Mouse (Mus musculus) E14TG2a.4 (cell line): ENCODE data around the gene Kif22.
A peak's percentile ranks its signal among the peaks of the same experiment; 100 is the strongest.

Source experiments
- H3K27me3 ChIP-seq: 2 replicates; pipeline ENCODE4 v1.6.1; 2014; ENCODE audit warnings: low read length, control low read depth; ENCODE audit not compliant: insufficient read depth
- H3K36me3 ChIP-seq: 2 replicates; pipeline ENCODE4 v1.6.1; 2014; ENCODE audit warnings: low read length, control low read depth; ENCODE audit not compliant: insufficient read depth
- H3K4me1 ChIP-seq: replicated peaks from 2 replicates; pipeline ENCODE4 v1.6.1; 2014; ENCODE audit warnings: low read depth, low read length, control low read depth
- H3K4me3 ChIP-seq: replicated peaks from 2 replicates; pipeline ENCODE4 v1.5.1; 2014; ENCODE audit warnings: mild to moderate bottlenecking, low read length
- H3K9me3 ChIP-seq: 2 replicates; pipeline ENCODE4 v1.6.1; 2014; ENCODE audit warnings: low read length, control low read depth
- CTCF ChIP-seq: conservative IDR thresholded peaks from 2 replicates; pipeline ENCODE4 v1.5.1; 2014; ENCODE audit warnings: low read length
- NANOG ChIP-seq: IDR thresholded peaks from 2 replicates; pipeline ENCODE4 v1.6.1; 2014; ENCODE audit warnings: borderline replicate concordance, low read length, mixed read lengths
- POU5F1 ChIP-seq: IDR thresholded peaks from 2 replicates; pipeline ENCODE4 v1.6.1; 2014; ENCODE audit warnings: low read length, borderline replicate concordance

Gene Kif22

DNA sequence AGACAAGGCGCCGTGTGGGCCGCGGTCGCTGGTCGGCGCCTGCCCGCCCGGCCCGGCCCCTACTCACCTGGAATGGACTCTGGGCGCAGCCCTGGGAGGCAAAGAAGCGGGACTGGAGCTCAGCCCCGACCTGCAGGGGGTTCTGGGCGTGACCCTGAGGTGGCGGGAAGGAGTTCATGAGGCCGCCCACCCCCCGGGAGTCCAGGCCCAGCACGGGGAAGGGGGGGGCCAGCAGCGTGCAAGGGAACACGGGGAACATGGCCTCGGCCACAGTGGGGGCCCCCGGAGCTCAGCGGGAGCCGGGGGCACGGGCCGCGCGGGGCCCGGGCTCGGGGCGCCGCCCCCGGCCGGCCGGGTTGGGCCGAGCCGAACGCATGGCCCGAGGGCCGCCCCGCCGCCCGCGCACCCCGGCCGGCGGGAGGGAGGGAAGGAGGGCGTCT is 16.1 kb downstream of the Kif22 start:
- H3K4me1 ChIP-seq: peaks cover 74% of the 10 kb centered on the region
- H3K27me3 ChIP-seq: no peaks in the 10 kb centered on the region
- TF ChIP-seq NANOG: no peak
- no peak for TF ChIP-seq CTCF
- no peak for TF ChIP-seq POU5F1
- peaks cover 74% of the 10 kb centered on the region for H3K36me3 ChIP-seq
- peak overlapping the region; percentile 94 for H3K4me3 ChIP-seq
- H3K9me3 ChIP-seq: no peaks in the 10 kb centered on the region

- TF ChIP-seq CTCF (no peak), NANOG (no peak), POU5F1 (no peak)
- Histone ChIP-seq H3K27me3 (no peaks in the 10 kb centered on the region), H3K36me3 (peaks cover 69% of the 10 kb centered on the region), H3K9me3 (no peaks in the 10 kb centered on the region), H3K4me3 (peak overlapping the region; percentile 94), H3K4me1 (peaks cover 73% of the 10 kb centered on the region)
Measured at GRCm38 (mm10) chr7:127025556-127026160, 16.6 kb downstream of the Kif22 start.

GRCm38 (mm10) chr7:127024755-127025555 is 17.3 kb downstream of the Kif22 start:
- peaks cover 73% of the 10 kb centered on the region for H3K4me1 ChIP-seq
- no peaks in the 10 kb centered on the region for H3K9me3 ChIP-seq
- H3K4me3 ChIP-seq: peak overlapping the region; percentile 94
- TF ChIP-seq POU5F1 (no peak), CTCF (no peak; the same call in 1 of the 2 replicates), NANOG (no peak)
- no peaks in the 10 kb centered on the region for H3K27me3 ChIP-seq
- peaks cover 62% of the 10 kb centered on the region for H3K36me3 ChIP-seq

DNA sequence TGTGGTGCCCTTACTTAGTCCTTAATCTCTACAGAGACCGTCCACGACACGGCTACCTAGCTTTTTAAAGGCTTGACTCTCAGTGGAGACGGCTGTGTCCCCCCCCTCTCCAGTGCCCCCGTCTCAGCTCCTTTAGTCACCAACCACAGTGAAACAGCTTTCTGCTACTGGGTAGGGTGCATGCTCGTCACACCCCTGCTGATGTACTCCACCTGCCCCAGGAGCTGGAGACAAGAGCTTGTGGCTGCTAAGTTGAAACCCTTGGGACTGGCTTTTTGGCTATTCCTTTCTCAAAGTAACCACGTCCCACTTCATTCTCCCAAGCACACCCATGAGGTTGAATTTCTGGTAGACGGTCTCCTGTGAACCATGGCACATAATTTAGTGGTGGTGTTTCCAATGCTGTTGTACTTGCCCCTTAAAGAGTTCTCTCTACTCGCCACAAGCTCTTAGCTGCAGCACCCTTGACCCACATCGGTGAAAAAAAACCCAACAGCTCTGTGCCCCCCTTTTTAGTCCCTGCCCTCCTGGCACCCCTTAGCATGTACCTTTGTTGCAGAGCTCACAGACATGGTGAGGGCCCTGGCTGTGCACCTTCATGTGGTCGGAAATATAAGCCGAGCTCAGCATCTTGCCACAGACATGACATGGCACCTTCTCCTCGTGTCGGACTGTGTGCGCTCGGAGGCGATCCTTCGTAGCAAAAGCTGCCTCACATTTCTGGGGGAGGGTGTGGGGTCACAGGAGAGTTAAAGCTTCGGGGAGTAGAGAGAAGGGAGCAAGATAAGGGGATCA is 18.2 kb downstream of the Kif22 start:
- no peaks in the 10 kb centered on the region for H3K9me3 ChIP-seq
- peak overlapping the region; percentile 94 for H3K4me3 ChIP-seq
- no peak for TF ChIP-seq POU5F1
- TF ChIP-seq NANOG: no peak
- peaks cover 60% of the 10 kb centered on the region for H3K36me3 ChIP-seq
- H3K27me3 ChIP-seq: no peaks in the 10 kb centered on the region
- peaks cover 73% of the 10 kb centered on the region for H3K4me1 ChIP-seq

DNA sequence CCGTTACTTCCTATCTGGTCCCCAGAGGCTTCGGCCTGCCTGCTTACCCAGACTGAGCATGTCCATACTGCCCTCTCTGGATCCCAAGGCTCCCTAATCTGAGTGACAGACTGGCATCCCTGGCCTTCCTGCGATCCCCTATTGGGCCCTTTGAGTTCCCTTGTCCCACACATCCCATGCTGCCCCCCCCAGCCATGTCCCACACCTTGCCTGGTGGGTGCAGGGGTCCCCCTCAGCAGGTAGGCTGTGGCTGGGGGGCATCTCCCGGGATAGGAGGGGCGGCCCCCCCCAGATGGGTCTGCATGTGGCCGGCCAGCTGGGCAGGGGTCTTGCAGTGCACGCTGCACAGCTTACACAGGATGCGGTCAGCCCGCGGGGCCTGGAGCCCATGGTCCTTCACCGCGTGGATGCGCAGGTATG is 19.0 kb downstream of the Kif22 start:
- Histone ChIP-seq H3K27me3 (no peaks in the 10 kb centered on the region), H3K36me3 (peaks cover 57% of the 10 kb centered on the region), H3K4me3 (peak overlapping the region; percentile 94), H3K9me3 (no peaks in the 10 kb centered on the region), H3K4me1 (peaks cover 73% of the 10 kb centered on the region)
- TF ChIP-seq CTCF (no peak), NANOG (no peak), POU5F1 (no peak)

- TF ChIP-seq NANOG: no peak
- no peak for TF ChIP-seq POU5F1
- TF ChIP-seq CTCF: no peak
- H3K27me3 ChIP-seq: no peaks in the 10 kb centered on the region
- H3K36me3 ChIP-seq: peaks cover 51% of the 10 kb centered on the region
Measured at GRCm38 (mm10) chr7:127022528-127023271, 19.6 kb downstream of the Kif22 start.

GRCm38 (mm10) chr7:127021563-127022527 is 20.4 kb downstream of the Kif22 start:
- peaks cover 50% of the 10 kb centered on the region for H3K36me3 ChIP-seq
- H3K4me3 ChIP-seq: peak overlapping the region; percentile 94
- no peaks in the 10 kb centered on the region for H3K27me3 ChIP-seq
- H3K9me3 ChIP-seq: no peaks in the 10 kb centered on the region
- peaks cover 74% of the 10 kb centered on the region for H3K4me1 ChIP-seq
- no peak for TF ChIP-seq CTCF
- TF ChIP-seq POU5F1: no peak
- no peak for TF ChIP-seq NANOG

More at GRCm38 (mm10) chr7:127022528-127023271, 19.6 kb downstream of the Kif22 start:
- Histone ChIP-seq H3K9me3 (no peaks in the 10 kb centered on the region), H3K4me1 (peaks cover 73% of the 10 kb centered on the region), H3K4me3 (peak overlapping the region; percentile 94)
